Mouse (Mus musculus) limb, embryonic 12.5 days (tissue): ENCODE data around the gene B3gnt9. TPM values are rescaled to one million over a fixed set of nuclear protein-coding genes. Genes with fewer than 3 reads are reported as not detected.
"Not testable (repeated sequence)": the region's sequence is repeated elsewhere in the genome, so short reads cannot be mapped to it uniquely, and the experiment has no call there.

ENCODE experiments used
- ATAC-seq: fragments of 200-750 bp; cut with Nextera tagmentation; 2 replicates; pipeline ENCODE4 v1.8.0; 2017; ENCODE audit warnings: low read depth, moderate TSS enrichment; ENCODE audit not compliant: insufficient number of reproducible peaks, insufficient read depth, low FRiP score, low TSS enrichment
- H3K27ac ChIP-seq: fragments of 300-500 bp; sonication (generic); 2 replicates; pipeline ENCODE4 v1.5.1; 2016; ENCODE audit warnings: mild to moderate bottlenecking, moderate library complexity
- H3K27me3 ChIP-seq: fragments of 300-500 bp; sonication (generic); 2 replicates; pipeline ENCODE4 v1.6.1; 2016; ENCODE audit warnings: mild to moderate bottlenecking, moderate library complexity
- H3K36me3 ChIP-seq: fragments of 300-500 bp; sonication (generic); 2 replicates; pipeline ENCODE4 v1.6.1; 2016; ENCODE audit warnings: mild to moderate bottlenecking, moderate library complexity
- H3K4me1 ChIP-seq: fragments of 300-500 bp; sonication (generic); replicated peaks from 2 replicates; pipeline ENCODE4 v1.6.1; 2016
- H3K4me2 ChIP-seq: fragments of 300-500 bp; sonication (generic); 2 replicates; pipeline ENCODE4 v1.6.1; 2016; ENCODE audit warnings: mild to moderate bottlenecking, moderate library complexity
- H3K4me3 ChIP-seq: fragments of 300-500 bp; sonication (generic); replicated peaks from 2 replicates; pipeline ENCODE4 v1.5.1; 2016; ENCODE audit warnings: mild to moderate bottlenecking
- H3K9ac ChIP-seq: fragments of 300-500 bp; sonication (generic); replicated peaks from 2 replicates; pipeline ENCODE4 v1.6.1; 2016; ENCODE audit warnings: mild to moderate bottlenecking, moderate library complexity
- H3K9me3 ChIP-seq: fragments of 300-500 bp; sonication (generic); 2 replicates; pipeline ENCODE4 v1.6.1; 2016; ENCODE audit warnings: mild to moderate bottlenecking, moderate library complexity
- WGBS: fragments of 180-500 bp; shearing (Covaris S2); methylation state at CpG from one replicate; pipeline ENCODE4 v1.1.7; 2016; 5-methylcytosine and 5-hydroxymethylcytosine counted together
- polyA plus RNA-seq: library from polyadenylated mRNA; unstranded; fragments of >200 nt; fragmentation: Nextera tagmentation; extraction: Ambion mirVana; gene quantifications from 2 replicates; pipeline ENCODE4 v1.2.1, GENCODE M21; 2016

The B3gnt9 gene
- polyA plus RNA-seq, 1 experiment from 2014 or later, result 5.9 TPM

DNA sequence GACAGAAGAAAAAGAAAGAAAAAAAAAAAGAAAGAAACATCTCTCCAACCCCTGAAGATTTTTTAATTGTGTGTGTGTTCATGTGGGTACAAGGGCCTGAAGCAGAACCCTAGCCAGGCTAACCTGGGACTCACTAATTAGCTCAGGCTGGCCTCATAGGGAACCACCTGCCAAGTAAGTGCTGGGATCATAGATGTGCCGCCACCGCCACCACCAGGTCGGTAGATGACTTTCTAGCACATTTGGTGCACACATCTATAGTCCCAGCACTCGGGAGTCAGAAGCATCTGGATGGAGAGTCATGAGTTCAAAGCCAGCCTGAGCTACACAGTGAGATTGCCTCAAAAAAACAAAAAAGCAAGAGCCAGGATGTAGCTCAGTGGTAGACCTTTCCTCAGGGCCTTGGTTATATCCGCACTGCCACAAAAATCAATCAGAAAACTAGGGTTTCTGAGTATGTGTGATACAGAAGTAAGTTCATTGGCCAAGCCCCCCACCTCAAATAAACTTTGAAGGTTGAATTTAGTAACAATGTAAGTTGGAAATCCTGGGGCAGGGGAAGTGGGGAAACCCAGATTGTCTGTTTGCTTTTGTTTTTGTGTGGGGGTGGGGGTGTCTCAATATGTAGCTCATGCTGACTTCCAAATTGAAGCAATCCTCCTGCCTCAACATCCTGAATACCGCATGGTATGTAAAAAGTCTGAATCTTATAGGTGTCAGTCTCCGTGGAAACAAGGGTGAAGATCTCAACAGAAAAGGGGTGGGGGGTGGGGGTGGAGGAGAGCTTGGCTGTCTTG, 2.6 kb upstream of the B3gnt9 start:
- no peak for ATAC-seq
- Histone ChIP-seq H3K9me3 (no peaks in the 10 kb centered on the region), H3K4me1 (peaks cover 32% of the 10 kb centered on the region), H3K9ac (no peak overlapping the region), H3K27me3 (peaks cover 73% of the 10 kb centered on the region), H3K4me3 (no peak overlapping the region), H3K36me3 (peaks cover 9% of the 10 kb centered on the region), H3K4me2 (no peak overlapping the region), H3K27ac (no peak overlapping the region)
- WGBS, result 68% methylated on average over 7 of the region's 7 CpGs

DNA sequence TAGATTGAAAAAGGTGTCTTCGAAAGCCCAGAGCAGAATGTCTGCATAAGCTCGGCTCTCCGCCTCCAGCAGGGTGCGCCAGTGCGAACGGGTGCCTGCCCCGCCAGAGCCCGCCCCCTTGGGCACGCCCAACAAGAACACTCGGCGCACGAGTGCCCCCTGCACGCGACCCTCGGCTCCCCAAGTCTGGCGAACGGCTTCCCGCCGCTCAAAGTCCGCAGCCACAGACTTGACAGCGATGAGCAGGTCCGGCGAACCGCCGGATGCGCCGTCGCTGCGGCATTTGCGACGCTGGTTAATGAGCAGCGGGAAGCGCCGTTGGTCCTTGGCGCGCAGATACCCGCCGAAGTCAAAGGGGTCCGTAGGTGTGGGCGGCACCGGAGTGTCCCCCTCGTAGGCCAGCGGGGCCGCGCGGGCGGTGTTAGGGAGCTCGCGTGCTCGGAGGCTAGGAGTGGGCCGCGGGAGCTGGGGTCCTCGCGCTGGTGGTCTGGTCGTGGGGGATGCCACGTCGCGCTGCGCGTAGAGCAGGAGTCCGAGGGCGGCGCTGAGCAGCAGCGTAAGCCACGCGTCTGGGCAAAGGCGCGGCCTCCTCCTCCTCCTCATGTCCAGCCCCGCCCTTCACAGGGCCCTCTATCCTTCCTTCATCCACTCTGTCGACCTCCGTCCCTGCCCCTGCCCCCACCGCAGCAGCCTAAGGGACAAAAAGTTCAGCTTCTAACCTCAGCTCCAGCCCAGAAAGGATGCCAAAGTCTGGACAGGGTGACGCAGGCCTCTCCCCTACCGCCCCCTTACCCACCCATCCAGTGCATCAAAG, 594 bp downstream of the B3gnt9 start:
- ATAC-seq, result peak; percentile 67
- under 1% methylated on average over 74 of the region's 74 CpGs for WGBS
- H3K9me3 ChIP-seq, result no peaks in the 10 kb centered on the region
- peaks cover 45% of the 10 kb centered on the region for H3K27me3 ChIP-seq
- H3K27ac ChIP-seq, result peak overlapping the region; percentile 45; the same call in 1 of the 2 replicates
- peaks cover 39% of the 10 kb centered on the region for H3K36me3 ChIP-seq
- peak overlapping the region; percentile 64 for H3K4me3 ChIP-seq
- H3K4me2 ChIP-seq, result peak overlapping the region; percentile 93
- H3K9ac ChIP-seq, result peak overlapping the region; percentile 70
- peaks cover 26% of the 10 kb centered on the region for H3K4me1 ChIP-seq

DNA sequence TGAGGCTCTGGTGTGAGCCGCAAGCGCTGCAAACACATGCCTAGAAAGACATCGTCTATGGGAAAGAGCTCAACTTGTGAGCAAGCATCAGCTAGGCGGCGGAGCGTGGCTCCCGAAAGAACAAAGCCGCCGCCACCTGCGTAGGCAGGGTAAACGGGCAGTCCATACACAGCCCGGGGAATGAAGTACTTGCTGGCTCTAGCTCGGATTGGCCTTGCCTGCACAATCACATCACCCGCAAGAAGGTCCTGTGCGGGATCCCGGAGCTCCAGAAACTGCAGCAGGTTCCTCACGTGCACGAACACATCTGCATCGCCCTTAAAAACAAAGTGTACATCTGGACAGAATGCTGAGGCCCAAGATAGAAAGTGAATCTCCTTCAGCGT, 1.2 kb downstream of the B3gnt9 start:
- H3K9ac ChIP-seq, result peak overlapping the region; percentile 70
- peak overlapping the region; percentile 5; the same call in 1 of the 2 replicates for H3K27ac ChIP-seq
- 40% methylated on average over 20 of the region's 20 CpGs for WGBS
- peak overlapping the region; percentile 64 for H3K4me3 ChIP-seq
- peak; percentile 26; the same call in 1 of the 2 replicates for ATAC-seq
- peak overlapping the region; percentile 93 for H3K4me2 ChIP-seq
- H3K9me3 ChIP-seq, result no peaks in the 10 kb centered on the region
- H3K4me1 ChIP-seq, result peaks cover 20% of the 10 kb centered on the region
- peaks cover 45% of the 10 kb centered on the region for H3K36me3 ChIP-seq
- peaks cover 39% of the 10 kb centered on the region for H3K27me3 ChIP-seq

- H3K4me1 ChIP-seq, result peaks cover 17% of the 10 kb centered on the region
- no peaks in the 10 kb centered on the region for H3K9me3 ChIP-seq
- H3K36me3 ChIP-seq, result peaks cover 54% of the 10 kb centered on the region
- H3K4me3 ChIP-seq, result no peak overlapping the region
- no peak overlapping the region for H3K4me2 ChIP-seq
- no peak overlapping the region for H3K27ac ChIP-seq
- H3K9ac ChIP-seq, result no peak overlapping the region
- no peak for ATAC-seq
- WGBS, result 87% methylated on average over 10 of the region's 10 CpGs
- peaks cover 30% of the 10 kb centered on the region for H3K27me3 ChIP-seq
Observed at GRCm38 (mm10) chr8:105252680-105253537, 2.0 kb downstream of the B3gnt9 start.

DNA sequence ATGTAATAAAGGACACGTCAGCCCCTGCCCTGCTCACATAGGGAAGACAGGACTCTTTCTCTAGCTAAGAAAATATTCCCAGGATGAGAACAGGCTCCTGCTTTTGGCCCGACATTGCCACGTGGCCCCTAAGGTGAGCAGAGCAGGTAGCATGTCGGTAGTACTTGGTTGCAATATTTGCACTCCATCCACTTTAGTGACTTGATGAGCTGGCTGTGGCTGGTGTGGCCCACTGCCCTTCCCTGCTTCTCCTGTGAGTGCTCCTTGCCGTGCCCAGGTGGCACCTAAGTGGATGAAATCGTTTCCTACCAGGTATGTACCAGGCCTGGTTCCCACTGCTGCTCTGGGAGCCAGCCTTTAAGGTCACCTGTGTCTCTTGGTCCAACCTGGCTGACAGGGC, 3.0 kb downstream of the B3gnt9 start:
- WGBS, result 87% methylated on average over 6 of the region's 6 CpGs
- Histone ChIP-seq H3K4me3 (no peak overlapping the region), H3K4me1 (peaks cover 17% of the 10 kb centered on the region), H3K36me3 (peaks cover 58% of the 10 kb centered on the region), H3K4me2 (no peak overlapping the region), H3K27me3 (peaks cover 22% of the 10 kb centered on the region), H3K9ac (no peak overlapping the region), H3K27ac (no peak overlapping the region), H3K9me3 (no peaks in the 10 kb centered on the region)
- no peak for ATAC-seq

DNA sequence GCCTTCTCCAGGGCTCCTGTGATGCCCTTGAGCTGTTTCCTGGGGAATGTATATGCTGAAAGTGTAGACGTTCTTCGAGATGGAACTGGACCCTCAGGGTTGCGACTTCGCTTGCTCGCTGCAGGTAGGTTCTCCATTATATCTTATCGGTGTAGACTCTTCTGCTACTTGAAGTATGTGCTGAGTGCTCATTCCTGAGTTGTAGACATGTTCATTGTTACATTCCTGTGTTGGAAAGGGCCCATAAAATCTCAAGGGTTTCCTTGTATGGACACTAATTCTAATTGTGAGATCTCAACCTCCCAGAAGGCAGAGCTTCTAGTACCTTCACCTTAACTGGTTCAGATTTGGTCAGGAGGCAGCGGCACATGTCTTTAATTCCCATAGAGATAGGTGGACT, 13.9 kb downstream of the B3gnt9 start:
- H3K4me3 ChIP-seq, result no peak overlapping the region
- H3K36me3 ChIP-seq, result peaks cover 71% of the 10 kb centered on the region

GRCm38 (mm10) chr8:105237442-105238142, 17.4 kb downstream of the B3gnt9 start:
- Histone ChIP-seq H3K36me3 (peaks cover 72% of the 10 kb centered on the region), H3K9me3 (no peaks in the 10 kb centered on the region), H3K27me3 (no peaks in the 10 kb centered on the region), H3K4me1 (no peaks in the 10 kb centered on the region), H3K9ac (no peak overlapping the region), H3K4me2 (no peak overlapping the region), H3K4me3 (no peak overlapping the region), H3K27ac (no peak overlapping the region)
- ATAC-seq, result no peak
- WGBS, result 93% methylated on average over 14 of the region's 14 CpGs

More for the DNA sequence above, 13.9 kb downstream of the B3gnt9 start:
- H3K4me2 ChIP-seq, result no peak overlapping the region
- H3K27me3 ChIP-seq, result no peaks in the 10 kb centered on the region
- ATAC-seq, result no peak
- no peak overlapping the region for H3K9ac ChIP-seq
- no peaks in the 10 kb centered on the region for H3K4me1 ChIP-seq
- H3K27ac ChIP-seq, result no peak overlapping the region
- WGBS, result 94% methylated on average over 7 of the region's 7 CpGs
- no peaks in the 10 kb centered on the region for H3K9me3 ChIP-seq

DNA sequence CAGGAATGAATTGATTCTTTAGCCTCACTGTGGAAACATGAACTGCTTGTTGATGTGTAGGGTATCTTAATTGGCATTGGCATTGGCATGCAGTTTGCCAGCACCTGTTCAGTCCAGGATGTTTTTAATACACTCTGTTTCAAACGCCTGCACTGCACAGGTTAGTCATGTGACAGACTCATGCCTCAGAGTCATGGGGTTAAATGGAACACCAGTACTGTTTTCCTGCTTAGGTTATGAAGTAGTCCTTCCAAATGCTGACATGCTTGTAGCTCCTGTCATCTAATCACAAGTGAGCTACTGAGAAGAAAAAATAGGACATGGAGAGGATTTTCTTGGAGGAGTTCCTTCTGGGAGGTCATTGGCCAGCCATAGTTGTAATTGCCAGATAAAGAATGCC, 19.7 kb downstream of the B3gnt9 start:
- peaks cover 57% of the 10 kb centered on the region for H3K36me3 ChIP-seq
- H3K9ac ChIP-seq, result no peak overlapping the region
- 70% methylated on average over 1 of the region's 1 CpGs for WGBS
- H3K4me3 ChIP-seq, result no peak overlapping the region
- no peaks in the 10 kb centered on the region for H3K27me3 ChIP-seq
- H3K4me2 ChIP-seq, result no peak overlapping the region
- H3K27ac ChIP-seq, result no peak overlapping the region
- ATAC-seq, result no peak
- H3K9me3 ChIP-seq, result no peaks in the 10 kb centered on the region
- no peaks in the 10 kb centered on the region for H3K4me1 ChIP-seq

- WGBS, result 53% methylated on average over 1 of the region's 1 CpGs
Observed at GRCm38 (mm10) chr8:105233126-105233935, 21.6 kb downstream of the B3gnt9 start.

GRCm38 (mm10) chr8:105232321-105232693, 22.6 kb downstream of the B3gnt9 start:
- 87% methylated on average over 4 of the region's 4 CpGs for WGBS
- H3K27me3 ChIP-seq, H3K9ac ChIP-seq, H3K4me2 ChIP-seq, H3K4me1 ChIP-seq, H3K27ac ChIP-seq, H3K4me3 ChIP-seq, ATAC-seq, H3K9me3 ChIP-seq: not testable (repeated sequence)
- H3K36me3 ChIP-seq, result peaks cover 33% of the 10 kb centered on the region

More at GRCm38 (mm10) chr8:105233126-105233935, 21.6 kb downstream of the B3gnt9 start:
- no peaks in the 10 kb centered on the region for H3K4me1 ChIP-seq
- H3K4me2 ChIP-seq, result no peak overlapping the region
- H3K36me3 ChIP-seq, result peaks cover 39% of the 10 kb centered on the region
- H3K9ac ChIP-seq, result no peak overlapping the region
- no peak overlapping the region for H3K27ac ChIP-seq
- no peaks in the 10 kb centered on the region for H3K27me3 ChIP-seq
- H3K4me3 ChIP-seq, result no peak overlapping the region
- H3K9me3 ChIP-seq, result no peaks in the 10 kb centered on the region
- ATAC-seq, result no peak
